Mouse (Mus musculus): ENCODE data around the gene Rpgrip1l. TPM values are rescaled to one million over a fixed set of nuclear protein-coding genes. Genes with fewer than 3 reads are reported as not detected.

Rpgrip1l gene
- polyA plus RNA-seq, 1 experiment: 8.9 TPM

DNA sequence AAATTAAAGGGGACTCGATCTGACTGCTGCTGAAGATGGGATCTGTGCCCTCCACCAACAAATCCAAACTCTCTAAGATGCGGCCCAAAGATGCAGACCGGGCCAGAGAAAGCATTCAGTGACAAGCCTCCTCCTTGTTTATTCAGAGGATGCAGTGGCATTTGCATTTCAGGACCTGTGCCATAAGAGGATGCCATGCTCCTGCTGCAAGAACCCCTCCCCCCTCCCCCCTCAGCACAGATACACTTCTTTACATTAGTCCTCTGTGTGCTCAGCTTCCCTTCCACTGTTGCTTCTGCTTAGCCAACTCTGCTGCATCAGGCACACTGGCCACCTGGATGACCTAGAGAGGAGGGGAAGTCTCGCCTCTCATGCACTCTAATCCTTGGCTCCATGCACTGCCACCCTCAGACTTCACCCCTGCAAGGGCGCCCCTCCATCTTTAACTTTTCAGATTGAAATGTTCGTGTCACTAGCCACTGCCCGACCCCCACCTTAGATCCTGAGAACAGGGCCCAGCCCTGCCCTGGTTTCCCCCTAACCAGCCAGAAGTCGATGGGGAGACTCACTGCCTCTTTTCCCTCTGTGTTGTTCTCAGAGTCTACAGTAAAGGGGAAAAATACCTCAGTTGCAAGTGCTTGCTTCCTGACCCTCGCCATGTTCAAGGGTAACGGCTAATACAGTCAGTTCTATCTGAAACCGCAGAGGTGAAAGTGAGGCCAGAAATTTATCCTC, 14.6 kb upstream of the Rpgrip1l start:
- DNase-seq (ENCODE audit: low read depth): peak; percentile 55
- TF ChIP-seq POLR2A (IDR thresholded peaks at IDR 0.05; ENCODE audit: borderline replicate concordance, extremely low read depth, insufficient read depth, insufficient read length, poor library complexity, severe bottlenecking) (no peak), CTCF (IDR thresholded peaks at IDR 0.05; ENCODE audit: borderline replicate concordance, extremely low read depth, insufficient read depth, insufficient read length) (no peak)

- DNase-seq (ENCODE audit: low read depth): no peak
- TF ChIP-seq CTCF (IDR thresholded peaks at IDR 0.05; ENCODE audit: borderline replicate concordance, extremely low read depth, insufficient read depth, insufficient read length): no peak
- TF ChIP-seq POLR2A (IDR thresholded peaks at IDR 0.05; ENCODE audit: borderline replicate concordance, extremely low read depth, insufficient read depth, insufficient read length, poor library complexity, severe bottlenecking): no peak
Measured at GRCm38 (mm10) chr8:91326946-91327345, 13.9 kb upstream of the Rpgrip1l start.

DNA sequence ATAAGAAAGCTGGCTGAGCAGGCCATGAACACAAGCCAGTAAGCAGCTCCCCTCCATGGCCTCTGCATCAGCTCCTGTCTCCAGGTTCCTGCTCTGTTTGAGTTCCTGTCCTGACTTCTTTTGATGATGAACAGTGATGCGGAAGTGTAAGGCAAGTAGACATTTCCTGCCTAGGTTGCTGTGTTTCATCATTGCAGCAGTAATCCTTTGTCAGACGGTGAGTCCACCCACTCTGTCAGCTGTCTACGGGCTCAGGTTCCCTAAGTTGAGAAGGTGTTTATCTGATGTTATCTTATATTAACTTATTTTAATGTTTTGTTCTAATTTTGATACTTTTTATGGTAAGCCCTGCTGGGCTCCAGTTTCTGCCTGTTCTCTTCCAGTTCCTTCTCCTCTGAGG, 13.0 kb upstream of the Rpgrip1l start:
- TF ChIP-seq CTCF (IDR thresholded peaks at IDR 0.05; ENCODE audit: borderline replicate concordance, extremely low read depth, insufficient read depth, insufficient read length) (no peak), POLR2A (IDR thresholded peaks at IDR 0.05; ENCODE audit: borderline replicate concordance, extremely low read depth, insufficient read depth, insufficient read length, poor library complexity, severe bottlenecking) (no peak)
- DNase-seq (ENCODE audit: low read depth): no peak

GRCm38 (mm10) chr8:91324916-91325315, 11.9 kb upstream of the Rpgrip1l start:
- no peak for DNase-seq (ENCODE audit: low read depth)
- TF ChIP-seq POLR2A (IDR thresholded peaks at IDR 0.05; ENCODE audit: borderline replicate concordance, extremely low read depth, insufficient read depth, insufficient read length, poor library complexity, severe bottlenecking) (no peak), CTCF (IDR thresholded peaks at IDR 0.05; ENCODE audit: borderline replicate concordance, extremely low read depth, insufficient read depth, insufficient read length) (no peak)

- TF ChIP-seq CTCF (IDR thresholded peaks at IDR 0.05; ENCODE audit: borderline replicate concordance, extremely low read depth, insufficient read depth, insufficient read length): no peak
- no peak for TF ChIP-seq POLR2A (IDR thresholded peaks at IDR 0.05; ENCODE audit: borderline replicate concordance, extremely low read depth, insufficient read depth, insufficient read length, poor library complexity, severe bottlenecking)
- DNase-seq (ENCODE audit: low read depth): no peak
Measured at GRCm38 (mm10) chr8:91324271-91324670, 11.2 kb upstream of the Rpgrip1l start.

- peak; percentile 59 for DNase-seq (ENCODE audit: low read depth)
- TF ChIP-seq POLR2A (IDR thresholded peaks at IDR 0.05; ENCODE audit: borderline replicate concordance, extremely low read depth, insufficient read depth, insufficient read length, poor library complexity, severe bottlenecking) (no peak), CTCF (IDR thresholded peaks at IDR 0.05; ENCODE audit: borderline replicate concordance, extremely low read depth, insufficient read depth, insufficient read length) (no peak)
Measured at GRCm38 (mm10) chr8:91323511-91323910, 10.4 kb upstream of the Rpgrip1l start.

- TF ChIP-seq CTCF (IDR thresholded peaks at IDR 0.05; ENCODE audit: borderline replicate concordance, extremely low read depth, insufficient read depth, insufficient read length) (no peak), POLR2A (IDR thresholded peaks at IDR 0.05; ENCODE audit: borderline replicate concordance, extremely low read depth, insufficient read depth, insufficient read length, poor library complexity, severe bottlenecking) (no peak)
- peak; percentile 41 for DNase-seq (ENCODE audit: low read depth)
Measured at GRCm38 (mm10) chr8:91318938-91319729, 6.1 kb upstream of the Rpgrip1l start.

DNA sequence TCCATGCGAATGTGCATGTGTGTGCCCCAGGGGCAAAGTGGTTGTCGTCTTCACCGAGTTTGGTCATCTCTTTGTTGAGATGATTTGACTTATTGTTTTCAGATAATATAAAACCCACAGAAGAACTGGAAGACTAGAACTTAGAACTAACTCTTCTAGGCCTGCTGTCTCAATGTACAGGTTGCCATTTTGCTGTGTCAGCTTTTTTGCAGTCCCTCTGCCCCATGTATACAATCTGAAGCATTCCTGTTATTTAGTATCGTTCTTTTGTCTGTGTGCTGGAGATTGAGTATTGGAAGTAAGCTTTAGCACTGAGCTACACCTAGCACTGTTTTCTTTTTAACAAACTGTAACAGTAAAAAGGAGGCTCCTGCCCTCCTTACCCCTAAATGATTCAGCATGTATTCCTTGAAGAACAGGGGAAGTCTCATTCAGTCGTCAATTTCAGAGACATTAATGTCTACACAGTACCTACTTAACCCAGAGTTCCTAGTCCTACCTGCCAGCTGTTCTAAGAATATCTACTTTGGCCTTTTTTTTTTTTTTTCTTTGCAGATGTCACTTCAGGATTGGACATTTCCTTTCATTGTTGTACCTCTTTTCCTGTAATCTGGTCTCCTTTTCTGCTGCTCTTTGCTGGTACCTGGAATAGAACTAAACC, 4.6 kb upstream of the Rpgrip1l start:
- no peak for DNase-seq (ENCODE audit: low read depth)
- no peak for TF ChIP-seq POLR2A (IDR thresholded peaks at IDR 0.05; ENCODE audit: borderline replicate concordance, extremely low read depth, insufficient read depth, insufficient read length, poor library complexity, severe bottlenecking)
- TF ChIP-seq CTCF (IDR thresholded peaks at IDR 0.05; ENCODE audit: borderline replicate concordance, extremely low read depth, insufficient read depth, insufficient read length): no peak

GRCm38 (mm10) chr8:91312342-91312741, 720 bp downstream of the Rpgrip1l start:
- no peak for DNase-seq (ENCODE audit: low read depth)
- TF ChIP-seq CTCF (IDR thresholded peaks at IDR 0.05; ENCODE audit: borderline replicate concordance, extremely low read depth, insufficient read depth, insufficient read length) (no peak), POLR2A (IDR thresholded peaks at IDR 0.05; ENCODE audit: borderline replicate concordance, extremely low read depth, insufficient read depth, insufficient read length, poor library complexity, severe bottlenecking) (no peak)

DNA sequence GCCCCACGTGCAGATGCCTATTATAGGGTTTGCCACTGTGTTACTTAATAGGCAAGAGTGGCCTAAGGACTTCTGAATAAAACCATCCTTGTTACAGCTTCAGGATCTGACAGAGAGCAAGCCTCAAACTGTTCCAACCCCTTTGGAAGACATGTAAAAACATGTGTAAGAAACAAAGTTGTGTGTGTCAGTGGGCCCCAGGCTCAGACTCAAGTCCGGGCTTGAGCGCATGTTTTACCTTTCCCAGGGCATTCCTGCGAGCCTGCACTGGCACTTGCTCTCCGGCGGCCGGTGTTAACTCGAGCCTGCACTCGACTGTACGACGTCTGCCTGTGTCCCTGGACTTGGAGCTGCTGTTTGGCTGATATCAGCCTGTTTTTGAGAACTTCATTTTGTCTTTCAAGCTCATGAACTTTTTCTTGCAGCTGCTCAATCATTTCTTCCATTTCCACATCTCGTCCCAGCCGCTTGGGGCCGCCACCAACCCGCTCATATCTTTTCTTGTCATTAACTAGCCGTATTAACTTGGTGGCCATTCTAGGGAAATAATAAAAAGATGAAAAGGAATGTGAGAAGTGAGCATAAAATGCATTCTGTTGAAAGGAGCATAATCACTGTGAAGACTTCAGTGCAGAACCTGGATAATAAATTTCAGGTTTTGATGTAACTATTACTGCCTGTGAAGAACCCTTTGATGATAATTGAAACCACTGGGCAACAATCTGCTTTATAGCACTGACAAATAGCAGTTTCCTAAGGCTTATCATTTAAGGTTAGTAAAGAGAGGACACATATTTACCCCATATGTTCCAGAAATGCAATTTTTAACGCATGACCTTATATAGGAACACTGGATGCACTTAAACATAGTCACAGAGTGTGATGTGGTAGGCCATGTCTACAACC, 8.3 kb downstream of the Rpgrip1l start:
- TF ChIP-seq CTCF (IDR thresholded peaks at IDR 0.05; ENCODE audit: borderline replicate concordance, extremely low read depth, insufficient read depth, insufficient read length) (peak; percentile 16; the same call in 1 of the 2 replicates), POLR2A (IDR thresholded peaks at IDR 0.05; ENCODE audit: borderline replicate concordance, extremely low read depth, insufficient read depth, insufficient read length, poor library complexity, severe bottlenecking) (no peak)

More for the DNA sequence above, 8.3 kb downstream of the Rpgrip1l start:
- DNase-seq (ENCODE audit: low read depth): no peak

Measured in brain, embryonic 14.5 days (tissue).